Mouse (Mus musculus): Measurements from ENCODE around the gene Itln1.

GRCm38 (mm10) chr1:171556366-171556765 lies 21.3 kb upstream of the Itln1 start:
- TF ChIP-seq CTCF (IDR thresholded peaks at IDR 0.05; ENCODE audit: low read depth, low read length) = no peak
- TF ChIP-seq POLR2A (IDR thresholded peaks at IDR 0.05; ENCODE audit: borderline replicate concordance, low read depth, low read length) = no peak

Measured in bone marrow macrophage, adult 2 months (primary cell).